Mouse (Mus musculus): ENCODE measurements around the gene Vmn1r18. TPM values are rescaled to one million over a fixed set of nuclear protein-coding genes. Genes with fewer than 3 reads are reported as not detected.

Gene Vmn1r18
- polyA plus RNA-seq, 1 experiment from 2014 or later = not detected

Other genes starting within 250 kb of the Vmn1r18 start
- not detected in 2 replicates for gene Vmn1r12, start 238.9 kb downstream of the Vmn1r18 start, polyA plus RNA-seq (2014; fragmentation: Nextera tagmentation; extraction: Ambion mirVana)
- not detected in 2 replicates for gene Vmn1r13, start 192.5 kb downstream of the Vmn1r18 start, polyA plus RNA-seq (2014; fragmentation: Nextera tagmentation; extraction: Ambion mirVana)
- gene Vmn1r14, start 164.1 kb downstream of the Vmn1r18 start, polyA plus RNA-seq (2014; fragmentation: Nextera tagmentation; extraction: Ambion mirVana) = not detected in 2 replicates
- gene Vmn1r15, start 137.8 kb downstream of the Vmn1r18 start, polyA plus RNA-seq (2014; fragmentation: Nextera tagmentation; extraction: Ambion mirVana) = not detected in 2 replicates
- gene Vmn1r16, start 66.3 kb downstream of the Vmn1r18 start, polyA plus RNA-seq (2014; fragmentation: Nextera tagmentation; extraction: Ambion mirVana) = not detected in 2 replicates
- not detected in 2 replicates for gene Vmn1r17, start 32.1 kb downstream of the Vmn1r18 start, polyA plus RNA-seq (2014; fragmentation: Nextera tagmentation; extraction: Ambion mirVana)
- gene Vmn1r19, start 8.0 kb upstream of the Vmn1r18 start, polyA plus RNA-seq (2014; fragmentation: Nextera tagmentation; extraction: Ambion mirVana) = not detected in 2 replicates
- not detected in 2 replicates for gene Vmn1r20, start 33.1 kb upstream of the Vmn1r18 start, polyA plus RNA-seq (2014; fragmentation: Nextera tagmentation; extraction: Ambion mirVana)
- 3.0 and 3.5 TPM in 2 replicates for gene Ppm1k, start 139.7 kb upstream of the Vmn1r18 start, polyA plus RNA-seq (2014; fragmentation: Nextera tagmentation; extraction: Ambion mirVana)
- gene Herc6, start 185.2 kb upstream of the Vmn1r18 start, polyA plus RNA-seq (2014; fragmentation: Nextera tagmentation; extraction: Ambion mirVana) = 2.4 TPM in 2 replicates